Mouse (Mus musculus): ENCODE measurements around the gene Smap2. TPM values are rescaled to one million over a fixed set of nuclear protein-coding genes. Genes with fewer than 3 reads are reported as not detected.

The Smap2 gene
- polyA plus RNA-seq, 1 experiment from 2014 or later = 35.3 TPM

- no peak overlapping the region for H3K27ac ChIP-seq (ENCODE audit: low read depth, low read length)
- no peak for ATAC-seq
- no peak overlapping the region for H3K9ac ChIP-seq (ENCODE audit: low read length)
- DNase-seq (ENCODE audit: low spot score) = no peak
- no peaks in the 10 kb centered on the region for H3K27me3 ChIP-seq (replicated peaks; ENCODE audit: control insufficient read depth, insufficient read depth, low read length)
- H3K36me3 ChIP-seq (ENCODE audit: control insufficient read depth, insufficient read depth, low read length) = no peaks in the 10 kb centered on the region
- H3K9me3 ChIP-seq (replicated peaks; ENCODE audit: control insufficient read depth, low read length) = no peaks in the 10 kb centered on the region
- peak overlapping the region; percentile 86; the same call in 1 of the 2 replicates for H3K4me2 ChIP-seq (ENCODE audit: low read length)
- H3K4me3 ChIP-seq (ENCODE audit: low read depth, low read length) = no peak overlapping the region
- H3K4me1 ChIP-seq (ENCODE audit: control insufficient read depth, insufficient read depth, low read length) = peaks cover 8% of the 10 kb centered on the region
- 90% methylated on average over 10 of the region's 10 CpGs for WGBS
These were observed 2.3 kb downstream of the Smap2 start for GRCm38 (mm10) chr4:121014594-121015267.

GRCm38 (mm10) chr4:121010770-121011549, 6.1 kb downstream of the Smap2 start:
- Histone ChIP-seq H3K4me1 (ENCODE audit: control insufficient read depth, insufficient read depth, low read length) (peaks cover 6% of the 10 kb centered on the region), H3K9me3 (replicated peaks; ENCODE audit: control insufficient read depth, low read length) (no peaks in the 10 kb centered on the region), H3K4me2 (ENCODE audit: low read length) (no peak overlapping the region), H3K4me3 (ENCODE audit: low read depth, low read length) (no peak overlapping the region), H3K27ac (ENCODE audit: low read depth, low read length) (no peak overlapping the region), H3K27me3 (replicated peaks; ENCODE audit: control insufficient read depth, insufficient read depth, low read length) (no peaks in the 10 kb centered on the region), H3K36me3 (ENCODE audit: control insufficient read depth, insufficient read depth, low read length) (no peaks in the 10 kb centered on the region), H3K9ac (ENCODE audit: low read length) (no peak overlapping the region)
- WGBS = 87% methylated on average over 11 of the region's 11 CpGs
- DNase-seq (ENCODE audit: low spot score) (no peak), ATAC-seq (no peak)

- WGBS = 85% methylated on average over 5 of the region's 5 CpGs
- ATAC-seq (no peak), DNase-seq (ENCODE audit: low spot score) (no peak)
- Histone ChIP-seq H3K4me2 (ENCODE audit: low read length) (no peak overlapping the region), H3K9ac (ENCODE audit: low read length) (no peak overlapping the region), H3K9me3 (replicated peaks; ENCODE audit: control insufficient read depth, low read length) (no peaks in the 10 kb centered on the region), H3K36me3 (ENCODE audit: control insufficient read depth, insufficient read depth, low read length) (no peaks in the 10 kb centered on the region), H3K27me3 (replicated peaks; ENCODE audit: control insufficient read depth, insufficient read depth, low read length) (no peaks in the 10 kb centered on the region), H3K27ac (ENCODE audit: low read depth, low read length) (no peak overlapping the region), H3K4me1 (ENCODE audit: control insufficient read depth, insufficient read depth, low read length) (peaks cover 2% of the 10 kb centered on the region; the same call in 1 of the 2 replicates), H3K4me3 (ENCODE audit: low read depth, low read length) (no peak overlapping the region)
These were observed 7.9 kb downstream of the Smap2 start for GRCm38 (mm10) chr4:121009151-121009550.

- Histone ChIP-seq H3K4me1 (ENCODE audit: control insufficient read depth, insufficient read depth, low read length) (peaks cover 8% of the 10 kb centered on the region), H3K27me3 (replicated peaks; ENCODE audit: control insufficient read depth, insufficient read depth, low read length) (no peaks in the 10 kb centered on the region), H3K4me3 (ENCODE audit: low read depth, low read length) (no peak overlapping the region), H3K9me3 (replicated peaks; ENCODE audit: control insufficient read depth, low read length) (no peaks in the 10 kb centered on the region), H3K27ac (ENCODE audit: low read depth, low read length) (no peak overlapping the region), H3K36me3 (ENCODE audit: control insufficient read depth, insufficient read depth, low read length) (no peaks in the 10 kb centered on the region), H3K9ac (ENCODE audit: low read length) (no peak overlapping the region), H3K4me2 (ENCODE audit: low read length) (no peak overlapping the region)
- ATAC-seq = no peak
- WGBS = 87% methylated on average over 3 of the region's 3 CpGs
- DNase-seq (ENCODE audit: low spot score) = no peak
These were observed 8.8 kb downstream of the Smap2 start for GRCm38 (mm10) chr4:121008071-121008745.

- H3K9ac ChIP-seq (ENCODE audit: low read length) = no peak overlapping the region
- peaks cover 18% of the 10 kb centered on the region for H3K4me1 ChIP-seq (ENCODE audit: control insufficient read depth, insufficient read depth, low read length)
These were observed 10.0 kb downstream of the Smap2 start for GRCm38 (mm10) chr4:121007006-121007405.

GRCm38 (mm10) chr4:121004679-121005078, 12.4 kb downstream of the Smap2 start:
- H3K4me3 ChIP-seq (ENCODE audit: low read depth, low read length) = no peak overlapping the region
- H3K4me2 ChIP-seq (ENCODE audit: low read length) = no peak overlapping the region
- H3K36me3 ChIP-seq (ENCODE audit: control insufficient read depth, insufficient read depth, low read length) = no peaks in the 10 kb centered on the region
- peaks cover 24% of the 10 kb centered on the region for H3K4me1 ChIP-seq (ENCODE audit: control insufficient read depth, insufficient read depth, low read length)
- no peak overlapping the region for H3K27ac ChIP-seq (ENCODE audit: low read depth, low read length)
- no peak for ATAC-seq
- DNase-seq (ENCODE audit: low spot score) = no peak
- H3K9ac ChIP-seq (ENCODE audit: low read length) = no peak overlapping the region
- H3K9me3 ChIP-seq (replicated peaks; ENCODE audit: control insufficient read depth, low read length) = no peaks in the 10 kb centered on the region
- WGBS = 92% methylated on average over 4 of the region's 4 CpGs
- no peaks in the 10 kb centered on the region for H3K27me3 ChIP-seq (replicated peaks; ENCODE audit: control insufficient read depth, insufficient read depth, low read length)

More at GRCm38 (mm10) chr4:121007006-121007405, 10.0 kb downstream of the Smap2 start:
- Histone ChIP-seq H3K36me3 (ENCODE audit: control insufficient read depth, insufficient read depth, low read length) (no peaks in the 10 kb centered on the region), H3K27ac (ENCODE audit: low read depth, low read length) (no peak overlapping the region), H3K27me3 (replicated peaks; ENCODE audit: control insufficient read depth, insufficient read depth, low read length) (no peaks in the 10 kb centered on the region), H3K4me3 (ENCODE audit: low read depth, low read length) (no peak overlapping the region), H3K4me2 (ENCODE audit: low read length) (no peak overlapping the region), H3K9me3 (replicated peaks; ENCODE audit: control insufficient read depth, low read length) (no peaks in the 10 kb centered on the region)
- DNase-seq (ENCODE audit: low spot score) (no peak), ATAC-seq (no peak)

GRCm38 (mm10) chr4:121003611-121004091, 13.4 kb downstream of the Smap2 start:
- Histone ChIP-seq H3K27ac (ENCODE audit: low read depth, low read length) (peak overlapping the region; percentile 86), H3K36me3 (ENCODE audit: control insufficient read depth, insufficient read depth, low read length) (no peaks in the 10 kb centered on the region), H3K27me3 (replicated peaks; ENCODE audit: control insufficient read depth, insufficient read depth, low read length) (no peaks in the 10 kb centered on the region), H3K9me3 (replicated peaks; ENCODE audit: control insufficient read depth, low read length) (no peaks in the 10 kb centered on the region), H3K4me3 (ENCODE audit: low read depth, low read length) (no peak overlapping the region), H3K9ac (ENCODE audit: low read length) (no peak overlapping the region), H3K4me1 (ENCODE audit: control insufficient read depth, insufficient read depth, low read length) (peaks cover 24% of the 10 kb centered on the region), H3K4me2 (ENCODE audit: low read length) (peak overlapping the region; percentile 35)
- ATAC-seq (peak; percentile 74; the same call in 1 of the 2 replicates), DNase-seq (ENCODE audit: low spot score) (peak; percentile 91)
- 14% methylated on average over 3 of the region's 3 CpGs for WGBS

GRCm38 (mm10) chr4:121002400-121003171, 14.5 kb downstream of the Smap2 start:
- DNase-seq (ENCODE audit: low spot score) (peak; percentile 76), ATAC-seq (peak; percentile 78)
- 16% methylated on average over 8 of the region's 8 CpGs for WGBS
- no peaks in the 10 kb centered on the region for H3K27me3 ChIP-seq (replicated peaks; ENCODE audit: control insufficient read depth, insufficient read depth, low read length)
- H3K9me3 ChIP-seq (replicated peaks; ENCODE audit: control insufficient read depth, low read length) = no peaks in the 10 kb centered on the region
- peak overlapping the region; percentile 49; the same call in 1 of the 2 replicates for H3K9ac ChIP-seq (ENCODE audit: low read length)
- H3K4me3 ChIP-seq (ENCODE audit: low read depth, low read length) = no peak overlapping the region
- peak overlapping the region; percentile 28 for H3K4me2 ChIP-seq (ENCODE audit: low read length)
- no peaks in the 10 kb centered on the region for H3K36me3 ChIP-seq (ENCODE audit: control insufficient read depth, insufficient read depth, low read length)
- H3K4me1 ChIP-seq (ENCODE audit: control insufficient read depth, insufficient read depth, low read length) = peaks cover 24% of the 10 kb centered on the region
- H3K27ac ChIP-seq (ENCODE audit: low read depth, low read length) = peak overlapping the region; percentile 87
